Mouse (Mus musculus): ENCODE measurements around the gene Pdzrn4. TPM values are rescaled to one million over a fixed set of nuclear protein-coding genes. Genes with fewer than 3 reads are reported as not detected.
"Not testable (repeated sequence)": the region's sequence is repeated elsewhere in the genome, so short reads cannot be mapped to it uniquely, and the experiment has no call there.

Pdzrn4 gene
- 0.10 and 0.14 TPM in 2 replicates for polyA plus RNA-seq (2012; rRNA removed)

DNA sequence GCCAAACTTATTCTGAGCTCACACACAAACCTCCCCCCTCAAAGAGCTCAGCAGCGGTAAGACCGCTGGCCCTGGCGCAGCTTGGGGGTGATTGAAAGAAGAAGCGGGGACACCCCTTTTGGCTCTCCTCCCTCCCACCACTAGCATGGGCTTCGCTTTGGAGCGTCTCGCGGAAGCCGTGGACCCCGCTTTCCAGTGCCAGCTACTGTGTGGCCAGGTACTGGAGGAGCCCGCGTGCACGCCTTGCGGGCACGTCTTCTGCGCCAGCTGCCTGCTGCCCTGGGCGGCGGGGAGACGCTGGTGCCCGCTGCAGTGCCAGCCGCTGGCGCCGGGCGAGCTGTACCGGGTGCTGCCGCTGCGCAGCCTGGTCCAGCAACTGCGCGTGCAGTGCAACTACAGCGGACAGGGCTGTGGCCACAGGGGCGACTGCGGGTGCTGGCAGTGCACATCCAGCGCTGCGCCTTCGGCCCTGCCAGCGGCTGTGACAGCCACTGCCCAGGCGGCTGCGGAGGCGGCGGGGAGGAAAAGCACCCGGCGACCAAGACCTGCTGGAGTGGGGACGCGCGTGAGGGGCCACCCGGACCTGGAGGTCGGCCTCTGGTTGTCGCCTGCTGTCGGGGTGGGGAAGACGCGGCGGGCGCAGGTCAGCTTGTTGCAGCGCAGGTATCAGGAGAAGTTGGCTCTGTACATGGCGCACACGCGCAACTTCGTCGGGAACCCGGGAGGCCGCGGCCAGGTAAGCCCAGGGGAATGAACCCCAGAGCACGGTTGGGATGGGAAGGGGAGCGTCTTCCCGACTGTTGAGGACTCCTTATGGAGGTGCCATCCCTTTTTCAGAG is at the start of gene Pdzrn4:
Gene Pdzrn4 (plus strand): TSS at position 112 of the 839 bp plus-strand sequence.
- no peak for DNase-seq (ENCODE audit: low read depth, low spot score)
- 3% methylated on average over 65 of the region's 65 CpGs for WGBS

DNA sequence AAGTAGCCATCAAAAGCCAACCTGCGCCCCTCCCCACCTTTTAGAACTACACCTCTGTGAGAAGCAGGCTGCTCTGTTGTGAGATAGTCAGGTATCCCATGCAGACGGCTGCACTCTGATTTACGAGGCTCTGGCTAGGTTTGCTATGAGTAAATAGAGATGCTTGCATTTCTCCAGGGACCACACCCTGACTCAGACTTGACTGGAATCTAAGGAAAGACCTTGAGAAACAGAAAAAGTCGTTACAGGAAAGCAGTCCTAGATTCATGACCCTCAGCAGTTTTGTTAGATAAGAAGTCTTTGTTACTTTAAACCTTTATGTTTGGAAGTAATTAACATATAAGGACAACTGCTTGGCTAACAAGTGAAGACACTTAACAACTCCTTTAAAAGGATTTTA is 49.3 kb upstream of the Pdzrn4 start:
- 17% methylated on average over 4 of the region's 4 CpGs for WGBS

DNA sequence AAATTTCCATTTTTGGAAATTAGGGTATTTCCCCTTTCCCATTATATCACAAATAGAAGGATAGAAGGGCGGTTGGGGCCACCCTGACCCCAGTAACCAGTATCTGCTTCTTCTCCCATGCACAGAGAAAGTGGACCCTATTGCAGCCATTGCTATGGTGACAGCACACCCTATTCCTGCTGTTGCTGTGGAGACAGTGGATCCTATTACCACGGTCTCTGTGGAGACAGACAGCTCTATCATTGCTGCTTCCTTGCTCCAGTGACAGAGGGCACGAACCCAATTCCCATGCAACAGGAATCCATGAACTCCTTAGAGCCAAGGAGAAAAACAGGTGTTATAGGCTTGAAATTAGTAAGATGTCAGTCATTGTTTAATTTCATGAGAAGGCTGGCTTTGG is 48.8 kb upstream of the Pdzrn4 start:
- no peak for DNase-seq (ENCODE audit: low read depth, low spot score)
- 22% methylated on average over 3 of the region's 3 CpGs for WGBS

More for the DNA sequence above, 49.3 kb upstream of the Pdzrn4 start:
- DNase-seq (ENCODE audit: low read depth, low spot score), result no peak

DNA sequence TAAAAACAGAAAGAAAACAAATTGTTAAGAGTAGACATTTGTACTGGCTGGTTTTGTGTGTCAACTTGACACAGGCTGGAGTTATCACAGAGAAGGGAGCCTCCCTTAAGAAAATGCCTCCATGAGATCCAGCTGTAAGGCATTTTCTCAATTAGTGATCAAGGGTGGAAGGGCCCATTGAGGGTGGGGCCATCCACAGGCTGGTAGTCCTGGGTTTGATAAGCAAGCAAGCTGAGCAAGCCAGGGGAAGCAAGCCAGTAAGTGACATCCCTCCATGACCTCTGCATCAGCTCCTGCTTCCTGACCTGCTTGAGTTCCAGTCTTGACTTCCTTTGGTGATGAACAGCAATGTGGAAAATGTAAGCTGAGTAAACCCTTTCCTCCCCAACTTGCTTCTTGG is 48.2 kb upstream of the Pdzrn4 start:
- not testable (repeated sequence) for DNase-seq (ENCODE audit: low read depth, low spot score)

DNA sequence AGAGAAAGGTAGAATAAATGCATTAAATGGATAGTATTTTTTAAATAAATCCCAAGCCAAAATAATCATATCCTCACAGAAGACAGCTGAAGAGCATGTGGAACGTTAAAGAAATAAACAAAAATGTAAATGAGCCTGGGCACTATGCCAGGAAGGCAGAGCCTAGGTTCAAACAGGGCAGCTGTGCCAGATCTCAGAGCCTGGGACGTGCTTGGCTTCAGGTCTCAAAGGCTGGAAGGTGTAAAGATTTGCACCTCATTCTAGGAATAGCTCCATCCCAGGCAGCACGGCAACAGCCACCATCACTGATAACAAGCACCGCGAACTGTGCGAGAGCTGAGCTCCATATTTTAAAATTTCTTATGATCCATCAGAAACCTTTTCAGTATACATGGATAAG is 32.5 kb upstream of the Pdzrn4 start:
- 53% methylated on average over 6 of the region's 6 CpGs for WGBS

DNA sequence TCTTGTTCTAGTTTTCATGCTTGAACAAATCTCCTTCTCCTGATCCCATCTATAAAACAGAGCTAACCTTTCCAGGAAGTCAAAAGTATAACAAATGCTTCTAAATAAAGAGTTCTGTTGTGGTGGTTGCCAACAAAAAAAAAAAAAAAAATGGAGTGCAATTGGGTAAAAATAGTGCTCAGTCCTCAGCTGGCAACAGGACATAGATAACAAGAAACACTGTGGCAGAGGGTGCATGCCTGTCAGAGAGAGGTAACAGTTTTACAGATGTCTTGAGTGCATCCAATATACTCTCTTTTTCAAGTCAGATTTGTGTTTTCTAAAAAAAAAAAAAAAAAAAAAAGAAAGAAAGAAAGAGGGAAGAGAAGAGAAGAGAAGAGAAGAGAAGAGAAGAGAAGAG is 32.1 kb upstream of the Pdzrn4 start:
- DNase-seq (ENCODE audit: low read depth, low spot score), result no peak

More for the DNA sequence above, 32.5 kb upstream of the Pdzrn4 start:
- no peak for DNase-seq (ENCODE audit: low read depth, low spot score)

DNA sequence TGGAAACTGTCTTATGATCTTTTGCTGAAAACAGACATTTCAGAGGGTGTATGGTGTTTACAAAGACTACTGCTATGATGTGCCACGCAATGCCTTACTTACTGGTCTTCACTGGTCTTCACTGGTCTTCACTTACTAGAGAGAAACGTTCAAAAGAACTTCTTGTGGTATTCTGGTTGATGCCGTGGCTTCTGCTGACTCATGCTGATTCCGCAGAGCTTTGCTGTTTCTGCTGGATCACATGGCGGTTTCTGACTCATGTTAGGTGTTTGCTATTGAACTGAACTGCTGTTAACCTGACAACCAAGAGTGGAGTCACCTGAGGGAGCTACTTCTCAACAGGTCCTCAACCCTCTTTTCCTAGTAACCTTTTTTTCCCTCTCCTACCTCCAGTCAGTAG is 1.9 kb upstream of the Pdzrn4 start:
- no peak for DNase-seq (ENCODE audit: low read depth, low spot score)
- 78% methylated on average over 5 of the region's 5 CpGs for whole genome bisulfite sequencing

DNA sequence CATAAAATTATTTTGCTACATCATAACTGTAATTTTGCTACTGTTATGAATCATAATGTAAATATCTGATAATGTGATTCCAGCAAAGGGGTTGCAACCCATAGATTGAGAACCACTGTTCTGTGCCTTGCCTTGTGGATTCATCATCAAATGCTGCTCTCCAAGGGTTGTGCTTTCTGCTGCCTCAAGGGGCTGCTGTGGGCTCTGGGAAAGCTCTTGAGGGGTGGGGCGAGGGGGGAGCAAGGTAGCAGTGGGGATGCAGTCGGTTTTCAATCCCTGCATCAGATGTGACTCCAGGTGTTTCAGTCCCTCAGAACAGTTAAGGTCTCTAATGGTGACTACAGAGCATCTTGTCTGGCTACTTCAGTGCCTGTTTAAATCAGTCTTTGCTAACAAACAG is 2.1 kb downstream of the Pdzrn4 start:
- no peak for DNase-seq (ENCODE audit: low read depth, low spot score)
- 41% methylated on average over 2 of the region's 2 CpGs for WGBS

DNA sequence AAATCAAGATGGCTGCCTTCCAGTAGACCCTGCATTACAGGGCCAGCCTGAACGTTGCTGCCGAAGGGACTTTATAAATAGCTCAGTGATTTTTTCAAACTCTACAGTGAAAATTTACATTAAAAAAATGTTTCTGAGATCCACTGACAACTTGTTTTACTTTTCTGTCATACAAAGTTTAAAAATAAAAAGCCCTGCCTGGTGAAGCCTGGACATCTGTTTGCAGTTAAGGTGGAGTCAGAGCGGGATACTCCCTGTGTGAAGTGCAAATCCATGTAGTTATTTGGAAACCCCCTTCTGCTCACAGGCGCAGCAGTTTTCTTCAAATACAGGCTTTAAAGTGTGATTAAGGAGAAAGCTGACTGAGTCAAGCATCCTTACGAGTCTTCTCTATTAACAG is 2.6 kb downstream of the Pdzrn4 start:
- 58% methylated on average over 5 of the region's 5 CpGs for WGBS
- no peak for DNase-seq (ENCODE audit: low read depth, low spot score)

DNA sequence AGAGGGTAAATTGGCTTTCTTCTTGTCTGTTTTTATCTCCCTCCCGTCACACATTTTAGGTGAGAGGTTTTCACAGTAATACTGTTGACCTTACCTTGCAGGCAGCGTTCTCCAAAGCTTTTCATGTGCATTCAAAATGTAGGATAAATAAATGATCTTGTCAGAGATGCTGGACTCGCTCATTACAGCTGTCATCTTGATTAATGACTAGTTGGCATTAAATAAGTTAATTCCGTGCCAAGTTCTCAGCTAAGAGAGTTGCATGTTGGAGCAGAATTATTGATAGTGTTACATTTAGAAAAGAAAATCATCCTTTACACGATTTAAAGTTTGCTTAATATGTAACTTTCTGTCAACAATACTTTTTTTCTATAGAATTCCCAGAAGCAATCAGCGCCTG is 4.9 kb downstream of the Pdzrn4 start:
- DNase-seq (ENCODE audit: low read depth, low spot score), result no peak
- 53% methylated on average over 6 of the region's 6 CpGs for WGBS

DNA sequence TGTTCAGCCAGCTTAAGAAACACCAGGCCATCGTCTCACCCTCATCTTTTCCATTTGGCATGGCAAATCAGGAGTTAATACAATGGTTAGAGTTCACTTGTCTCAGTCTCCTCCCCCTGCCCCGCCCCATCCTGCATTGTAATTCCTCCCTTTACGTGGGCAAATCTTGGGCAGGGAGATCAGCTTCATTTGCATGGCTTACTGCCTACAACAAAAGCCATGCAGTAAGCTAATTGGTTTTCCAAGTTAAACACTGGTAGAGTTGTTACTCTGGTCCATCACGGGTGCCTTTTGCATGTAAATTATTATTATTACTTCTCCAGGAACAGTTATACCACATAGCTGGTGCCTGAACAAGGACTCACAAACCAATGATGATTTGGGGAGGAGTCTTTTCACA is 18.6 kb downstream of the Pdzrn4 start:
- DNase-seq (ENCODE audit: low read depth, low spot score), result no peak
- 28% methylated on average over 4 of the region's 4 CpGs for WGBS

DNA sequence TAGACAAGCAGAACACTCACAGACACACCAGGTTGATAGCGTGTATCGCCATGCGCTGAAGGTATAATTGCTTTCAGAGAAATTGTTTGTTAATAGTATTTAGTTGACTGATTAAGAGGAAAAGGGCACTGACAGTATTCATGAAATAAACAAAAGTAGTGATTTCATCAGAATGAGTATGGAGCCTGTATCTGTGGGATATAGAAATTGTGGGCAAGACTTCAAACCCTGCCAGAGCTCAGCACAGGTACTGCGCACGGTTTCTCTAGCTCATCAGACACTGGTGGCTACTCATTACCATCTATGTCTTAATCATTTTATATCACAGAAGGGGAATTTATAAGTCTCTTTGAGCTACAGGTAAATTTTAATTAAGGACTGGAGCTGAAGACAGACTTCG is 19.5 kb downstream of the Pdzrn4 start:
- no peak for DNase-seq (ENCODE audit: low read depth, low spot score)
- WGBS, result 88% methylated on average over 6 of the region's 6 CpGs

DNA sequence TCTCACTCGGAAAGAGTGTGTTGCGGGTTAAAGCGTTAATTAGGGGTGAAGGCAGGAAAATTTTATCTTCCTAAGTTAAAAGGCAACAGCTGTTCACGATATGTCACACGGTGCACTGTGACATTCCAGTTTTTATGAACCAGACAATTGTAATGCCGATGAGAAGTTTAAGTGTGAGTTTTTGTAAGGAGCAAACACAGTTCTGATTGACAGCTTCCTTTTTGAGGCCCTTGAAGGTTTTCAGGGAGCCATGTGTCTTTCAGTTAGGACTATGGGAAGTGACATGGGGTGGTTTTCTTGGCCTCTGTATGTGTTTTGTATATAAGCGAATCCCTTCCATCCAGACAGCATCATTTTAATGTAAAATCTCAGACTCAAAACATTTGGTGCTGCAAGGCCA is 20.0 kb downstream of the Pdzrn4 start:
- no peak for DNase-seq (ENCODE audit: low read depth, low spot score)
- WGBS, result 66% methylated on average over 7 of the region's 7 CpGs

DNA sequence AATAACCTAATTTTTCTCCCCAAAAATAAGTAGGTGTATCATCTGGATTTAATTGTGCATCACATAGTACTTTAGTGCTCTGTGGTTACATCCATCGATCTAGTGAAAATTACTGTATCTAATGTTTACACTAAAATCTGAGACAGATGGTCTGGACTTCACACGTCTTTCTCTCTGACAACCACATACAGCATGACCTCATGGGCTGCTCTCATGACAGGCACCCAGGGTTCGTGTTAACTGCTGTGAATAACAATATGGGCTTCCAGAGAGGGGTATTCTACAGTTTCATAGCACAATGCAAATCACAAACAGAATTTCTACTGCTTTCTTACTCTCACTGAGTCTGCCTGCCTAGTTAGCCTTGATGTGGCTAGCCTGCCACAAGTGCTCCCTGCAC is 20.4 kb downstream of the Pdzrn4 start:
- 58% methylated on average over 3 of the region's 3 CpGs for WGBS
- no peak for DNase-seq (ENCODE audit: low read depth, low spot score)

DNA sequence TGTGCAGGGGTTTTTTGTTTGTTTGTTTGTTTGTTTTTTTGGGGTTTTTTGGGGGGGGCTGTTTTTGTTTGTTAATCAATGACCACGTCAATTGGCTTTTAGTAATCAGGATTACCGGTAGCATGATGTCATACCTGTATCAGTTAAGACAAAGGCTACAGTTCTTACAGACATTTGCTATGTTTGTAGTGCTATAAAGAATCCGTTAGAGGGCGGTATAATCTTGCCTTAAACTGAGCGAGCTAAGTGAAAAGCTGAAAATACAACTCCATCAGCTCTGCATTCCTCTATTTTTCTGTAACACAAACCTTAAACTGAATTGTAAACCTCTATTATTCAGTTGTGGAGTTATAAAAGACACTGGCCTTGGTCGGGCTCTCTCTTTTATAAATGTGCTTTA is 37.9 kb downstream of the Pdzrn4 start:
- WGBS, result 4% methylated on average over 6 of the region's 6 CpGs
- DNase-seq (ENCODE audit: low read depth, low spot score), result no peak

DNA sequence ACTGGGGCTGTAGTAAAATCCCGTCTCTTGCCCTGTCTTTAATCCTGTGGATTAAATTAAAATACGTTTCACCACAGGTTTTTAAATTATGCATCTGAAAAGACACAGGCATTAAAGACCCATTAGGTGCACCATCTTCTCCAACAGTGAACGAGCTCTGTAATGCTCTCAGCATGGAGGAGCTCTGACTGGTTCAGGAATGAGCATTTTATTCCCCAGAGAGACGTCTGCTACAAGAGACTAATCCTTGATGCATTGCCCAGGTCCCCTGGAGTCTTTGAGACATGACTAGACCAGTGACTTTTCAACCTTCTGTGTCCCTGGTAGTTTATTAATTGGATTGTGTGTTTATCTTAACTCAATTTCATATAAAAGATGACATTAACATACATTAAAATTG is 38.6 kb downstream of the Pdzrn4 start:
- WGBS, result 58% methylated on average over 4 of the region's 4 CpGs

DNA sequence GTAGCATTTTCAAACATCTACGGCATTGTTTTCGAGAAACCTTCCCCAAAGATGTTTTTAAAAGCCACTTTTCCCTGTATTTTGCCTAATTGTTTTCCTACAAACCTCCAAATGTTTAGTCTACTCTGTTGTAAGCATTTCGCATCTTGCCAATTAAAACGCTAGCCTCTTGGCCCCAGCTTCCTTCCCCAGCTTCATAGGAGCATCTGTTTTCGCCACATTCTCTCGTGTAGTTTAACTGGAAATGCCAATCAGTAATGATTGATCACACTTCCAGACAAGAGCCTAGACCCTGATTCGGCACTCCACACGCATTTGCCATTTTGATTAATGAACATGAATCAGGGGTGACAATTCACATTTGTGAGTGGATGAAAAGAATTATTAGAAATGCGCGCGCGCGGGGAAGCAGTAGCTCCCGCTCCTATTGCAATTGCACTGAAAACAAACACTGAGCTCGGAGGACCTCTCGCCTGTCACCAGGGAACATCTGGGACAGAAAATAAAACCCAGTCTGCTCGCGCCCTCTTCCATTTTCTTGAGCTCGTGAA is 45.0 kb downstream of the Pdzrn4 start:
- 68% methylated on average over 19 of the region's 19 CpGs for WGBS
- DNase-seq (ENCODE audit: low read depth, low spot score), result no peak

More for the DNA sequence above, 38.6 kb downstream of the Pdzrn4 start:
- no peak for DNase-seq (ENCODE audit: low read depth, low spot score)

DNA sequence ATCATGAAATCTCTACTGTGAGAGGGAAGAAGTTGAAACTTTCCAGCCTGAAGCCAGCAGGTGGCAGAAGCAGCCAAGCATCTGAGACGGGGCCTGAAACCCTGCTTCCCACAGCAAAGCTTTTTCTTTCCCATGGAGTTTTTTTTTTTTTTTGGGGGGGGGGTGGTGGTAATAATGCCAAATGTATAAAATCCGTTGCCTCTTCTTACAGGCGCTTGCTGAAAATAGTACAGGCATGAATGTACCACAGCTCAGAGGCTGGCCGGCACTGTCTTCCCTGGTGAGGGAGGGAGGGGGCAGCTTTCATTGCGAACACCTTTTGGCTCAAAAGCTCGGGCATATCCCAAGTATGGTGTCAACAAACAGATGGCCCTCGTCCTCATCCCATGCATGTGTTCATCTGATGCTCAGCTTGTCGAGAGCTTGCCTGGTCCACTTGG is 51.0 kb downstream of the Pdzrn4 start:
- 40% methylated on average over 8 of the region's 8 CpGs for WGBS
- no peak for DNase-seq (ENCODE audit: low read depth, low spot score)

DNA sequence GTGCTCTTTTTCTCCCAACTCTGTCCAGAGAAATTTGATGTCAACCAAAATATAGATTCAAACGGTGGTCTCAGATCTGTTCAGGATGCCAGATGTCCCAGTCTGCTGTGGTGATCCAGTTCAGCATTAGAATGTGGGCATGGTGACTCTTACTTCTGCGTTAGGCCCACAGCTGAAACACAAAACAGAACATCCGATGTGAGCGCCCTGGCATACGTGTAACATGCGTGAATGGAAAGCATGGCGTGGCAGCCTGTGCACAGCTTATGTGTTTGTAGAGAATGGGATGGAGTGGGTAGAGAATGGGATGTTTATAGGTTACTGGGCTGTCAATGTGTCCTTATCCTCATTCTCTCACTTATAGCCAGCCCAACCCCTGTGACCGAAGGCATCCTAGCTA is 52.4 kb downstream of the Pdzrn4 start:
- 93% methylated on average over 8 of the region's 8 CpGs for WGBS
- no peak for DNase-seq (ENCODE audit: low read depth, low spot score)

DNA sequence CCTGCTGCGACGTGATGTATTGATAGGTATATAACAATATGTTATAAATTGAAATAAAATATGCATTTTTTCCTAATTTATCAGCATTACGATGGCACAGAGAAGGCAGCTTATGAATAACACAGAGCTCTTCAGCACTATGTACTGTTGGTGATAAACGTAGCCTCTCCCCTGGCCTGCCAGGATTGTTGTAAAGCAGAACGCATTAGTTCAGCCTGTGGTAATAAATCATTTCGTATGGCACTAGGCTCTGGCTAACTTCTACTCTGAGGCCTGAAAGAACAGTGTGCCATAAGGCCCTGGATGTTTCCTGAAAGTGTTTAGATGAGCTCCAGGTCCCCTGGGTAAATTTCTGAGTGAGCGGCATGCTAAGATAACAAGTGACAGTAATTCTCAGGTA is 55.9 kb downstream of the Pdzrn4 start:
- no peak for DNase-seq (ENCODE audit: low read depth, low spot score)
- 55% methylated on average over 7 of the region's 7 CpGs for WGBS

DNA sequence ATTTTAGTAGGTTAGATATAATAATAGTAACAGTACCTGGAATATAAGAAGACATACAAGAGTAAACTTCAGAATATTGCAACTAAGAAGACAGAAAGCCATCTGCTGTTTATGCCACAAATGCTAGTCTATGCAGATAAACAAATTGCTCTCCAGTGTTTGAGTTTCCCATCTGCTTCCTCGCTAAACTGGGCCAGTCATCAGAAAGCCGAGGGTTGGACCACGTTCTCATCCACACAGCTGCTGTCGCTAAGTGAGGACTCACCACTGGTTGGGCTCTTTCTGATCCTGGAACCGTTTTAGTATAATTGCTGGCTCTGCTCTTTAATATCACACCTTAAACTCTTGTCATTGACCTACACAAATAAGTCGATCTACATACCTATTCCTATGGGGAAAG is 85.5 kb downstream of the Pdzrn4 start:
- 67% methylated on average over 6 of the region's 6 CpGs for WGBS
- no peak for DNase-seq (ENCODE audit: low read depth, low spot score)

Data from large intestine, adult 2 months (tissue).